Mouse (Mus musculus): ENCODE measurements around the gene Sbpl. TPM values are rescaled to one million over a fixed set of nuclear protein-coding genes. Genes with fewer than 3 reads are reported as not detected.

Gene Sbpl
- total RNA-seq (2021) = not detected
- not detected in 2 replicates for polyA plus RNA-seq (2012; rRNA removed)
- long read RNA-seq = 0 reads

DNA sequence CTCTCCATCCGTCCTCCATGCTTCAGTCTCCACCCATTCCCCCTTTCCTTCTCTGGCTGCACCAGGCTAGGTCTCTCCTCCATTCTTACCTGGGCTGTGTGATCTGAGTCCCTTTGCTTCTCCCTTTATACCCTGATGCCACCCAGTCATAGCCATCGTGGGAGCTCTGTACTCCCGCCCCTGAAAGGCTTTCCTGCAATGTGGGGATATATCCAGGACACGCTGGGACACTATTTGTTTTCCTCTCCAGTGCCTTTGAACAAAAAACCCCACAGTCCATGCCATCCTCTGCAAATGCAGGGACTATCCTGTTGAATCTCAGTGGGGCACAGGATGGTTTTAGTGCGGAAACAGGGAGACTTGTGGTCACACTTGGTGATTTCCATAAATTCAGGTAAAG lies at the start of gene Sbpl:
Gene Sbpl, minus strand, starts transcription at position 101 of the 400 bp plus-strand sequence.
- no peaks in the 10 kb centered on the region for H3K4me1 ChIP-seq (ENCODE audit: control insufficient read depth, insufficient read depth, low read length)
- H3K4me3 ChIP-seq = no peak within 1 kb of the TSS
- H3K79me2 ChIP-seq (replicated peaks; ENCODE audit: control insufficient read depth, insufficient read depth, low read length) = no peaks in the 10 kb centered on the region
- no peak for DNase-seq
- H3K27ac ChIP-seq = no peak within 1 kb of the TSS
- H3K27me3 ChIP-seq (ENCODE audit: control insufficient read depth, insufficient read depth, low read length) = no peaks in the 10 kb centered on the region
- TF ChIP-seq EP300 (IDR thresholded peaks at IDR 0.05; ENCODE audit: insufficient read depth, low read depth, low read length) (no peak), CTCF (IDR thresholded peaks at IDR 0.05) (no peak), POLR2A (IDR thresholded peaks at IDR 0.05; ENCODE audit: insufficient read depth, low read depth, low read length) (no peak)
- 74% methylated on average over 5 of the region's 5 CpGs for WGBS
- no peaks in the 10 kb centered on the region for H3K36me3 ChIP-seq (ENCODE audit: control insufficient read depth, insufficient read depth, low read length)
- H3K9ac ChIP-seq (ENCODE audit: low read depth, low read length) = no peak within 1 kb of the TSS
- intact Hi-C loops (cut with DNase I) = no loop called here

DNA sequence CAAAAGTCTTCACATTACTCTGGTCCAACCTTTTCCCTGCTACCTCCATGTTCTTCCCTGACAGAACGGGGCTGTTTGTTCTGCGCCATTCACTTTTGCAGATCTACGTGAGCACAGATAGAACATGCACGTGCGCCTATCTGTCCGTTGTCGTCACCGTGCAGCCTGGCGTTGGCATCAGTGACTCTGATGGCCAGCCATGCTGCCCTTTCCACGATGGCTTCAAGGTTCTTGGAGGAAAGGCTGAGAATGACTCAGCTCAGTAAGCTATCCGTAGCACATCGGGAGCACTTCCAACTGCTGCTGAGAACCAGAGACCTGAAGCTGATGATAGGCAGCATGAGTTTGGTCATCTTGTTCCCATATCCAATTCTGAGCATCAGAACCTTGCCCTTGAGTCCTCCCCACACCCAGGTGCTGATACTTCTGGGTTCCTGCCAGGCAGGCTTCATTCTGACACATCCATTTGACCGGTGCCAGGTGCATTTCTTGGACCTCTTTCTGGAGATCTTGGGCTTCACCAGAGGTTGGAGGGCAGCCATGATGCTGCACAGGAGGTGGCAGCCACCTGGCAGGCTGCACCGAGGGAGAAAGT lies 49.1 kb upstream of the Sbpl start:
- intact Hi-C loops (cut with DNase I) = no loop called here
- no peak for DNase-seq
- Histone ChIP-seq H3K27me3 (ENCODE audit: control insufficient read depth, insufficient read depth, low read length) (no peaks in the 10 kb centered on the region), H3K36me3 (ENCODE audit: control insufficient read depth, insufficient read depth, low read length) (no peaks in the 10 kb centered on the region), H3K4me3 (no peak overlapping the region), H3K79me2 (replicated peaks; ENCODE audit: control insufficient read depth, insufficient read depth, low read length) (no peaks in the 10 kb centered on the region), H3K27ac (no peak overlapping the region), H3K4me1 (ENCODE audit: control insufficient read depth, insufficient read depth, low read length) (no peaks in the 10 kb centered on the region), H3K9ac (ENCODE audit: low read depth, low read length) (no peak overlapping the region)
- TF ChIP-seq EP300 (IDR thresholded peaks at IDR 0.05; ENCODE audit: insufficient read depth, low read depth, low read length) (no peak), CTCF (IDR thresholded peaks at IDR 0.05) (no peak), POLR2A (IDR thresholded peaks at IDR 0.05; ENCODE audit: insufficient read depth, low read depth, low read length) (no peak)
- 82% methylated on average over 14 of the region's 14 CpGs for WGBS

DNA sequence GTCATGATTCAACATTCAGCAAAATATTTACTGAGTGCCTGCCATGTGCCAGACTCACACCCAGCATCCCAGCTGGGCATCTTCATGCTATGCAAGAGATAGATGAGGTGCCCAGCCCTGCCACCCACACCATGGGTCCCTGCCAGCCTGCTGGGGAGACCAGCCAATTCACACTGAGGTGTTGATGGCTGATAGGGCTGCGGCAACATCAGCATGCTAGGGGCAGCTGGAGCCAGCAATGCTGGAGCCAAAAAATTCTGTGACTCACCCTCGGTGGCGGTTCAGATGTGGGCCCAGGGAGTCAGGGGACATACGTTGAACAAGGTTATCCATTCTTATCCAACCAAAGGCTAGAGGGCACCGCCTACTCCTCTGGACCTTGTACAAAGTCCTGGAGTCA lies 45.3 kb upstream of the Sbpl start:
- Histone ChIP-seq H3K36me3 (ENCODE audit: control insufficient read depth, insufficient read depth, low read length) (no peaks in the 10 kb centered on the region), H3K4me1 (ENCODE audit: control insufficient read depth, insufficient read depth, low read length) (no peaks in the 10 kb centered on the region), H3K27me3 (ENCODE audit: control insufficient read depth, insufficient read depth, low read length) (no peaks in the 10 kb centered on the region), H3K9ac (ENCODE audit: low read depth, low read length) (no peak overlapping the region), H3K4me3 (no peak overlapping the region), H3K27ac (no peak overlapping the region), H3K79me2 (replicated peaks; ENCODE audit: control insufficient read depth, insufficient read depth, low read length) (no peaks in the 10 kb centered on the region)
- peak; percentile 70 to 82 for DNase-seq
- 0 out of 2 replicates have a peak, but pooled peaks have one; percentile 41 for TF ChIP-seq EP300 (IDR thresholded peaks at IDR 0.05; ENCODE audit: insufficient read depth, low read depth, low read length)
- no peak for TF ChIP-seq POLR2A (IDR thresholded peaks at IDR 0.05; ENCODE audit: insufficient read depth, low read depth, low read length)
- WGBS = 22% methylated on average over 5 of the region's 5 CpGs
- intact Hi-C loops (cut with DNase I) = no loop called here

DNA sequence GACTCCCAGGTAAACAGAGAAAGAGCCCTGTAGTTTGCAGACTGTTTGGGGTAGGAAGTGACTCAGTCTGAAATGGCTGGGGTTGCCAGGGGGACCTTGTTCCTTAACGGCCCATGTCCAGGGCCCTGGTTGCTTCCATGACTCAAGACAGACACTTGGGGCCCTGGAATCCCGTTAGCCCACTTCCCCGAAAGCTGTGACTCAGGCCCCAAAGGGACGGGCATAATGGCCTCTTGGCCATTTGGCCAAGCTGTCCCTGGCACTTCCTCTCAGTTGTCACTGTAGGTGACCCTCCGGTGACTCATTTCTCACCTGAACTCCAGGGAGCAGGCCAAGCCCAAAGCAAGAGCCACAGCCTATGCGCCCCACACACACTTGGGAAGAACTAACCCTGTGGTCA lies 43.3 kb upstream of the Sbpl start:
- Histone ChIP-seq H3K79me2 (replicated peaks; ENCODE audit: control insufficient read depth, insufficient read depth, low read length) (no peaks in the 10 kb centered on the region), H3K4me3 (no peak overlapping the region), H3K4me1 (ENCODE audit: control insufficient read depth, insufficient read depth, low read length) (no peaks in the 10 kb centered on the region), H3K36me3 (ENCODE audit: control insufficient read depth, insufficient read depth, low read length) (no peaks in the 10 kb centered on the region), H3K27me3 (ENCODE audit: control insufficient read depth, insufficient read depth, low read length) (no peaks in the 10 kb centered on the region), H3K27ac (no peak overlapping the region), H3K9ac (ENCODE audit: low read depth, low read length) (no peak overlapping the region)
- intact Hi-C loops (cut with DNase I) = no loop called here
- no peak for TF ChIP-seq EP300 (IDR thresholded peaks at IDR 0.05; ENCODE audit: insufficient read depth, low read depth, low read length)
- no peak for TF ChIP-seq CTCF (IDR thresholded peaks at IDR 0.05)
- no peak for TF ChIP-seq POLR2A (IDR thresholded peaks at IDR 0.05; ENCODE audit: insufficient read depth, low read depth, low read length)
- DNase-seq = no peak
- 53% methylated on average over 6 of the region's 6 CpGs for WGBS

DNA sequence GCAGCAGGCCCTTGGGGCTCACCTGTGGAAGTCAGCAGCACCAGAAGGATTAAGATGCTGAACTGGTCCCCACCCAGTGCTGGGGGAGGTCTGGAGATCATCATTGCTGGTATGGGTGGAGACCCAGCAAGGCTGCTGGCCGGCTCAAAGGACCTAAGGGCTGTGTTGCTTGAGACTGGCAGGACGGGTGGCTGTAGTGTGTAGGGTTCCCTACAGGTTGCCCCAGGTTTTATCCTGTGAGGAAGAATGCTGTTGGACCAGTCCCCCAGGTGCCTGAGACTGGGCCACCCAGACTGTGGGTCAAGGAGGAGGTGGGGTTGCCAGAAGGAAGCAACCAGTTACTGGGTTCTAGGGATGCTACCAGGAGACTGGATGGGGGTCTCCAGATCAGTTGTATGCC lies 42.8 kb upstream of the Sbpl start, which contains the start of gene Prss22:
Gene Prss22, minus strand, starts transcription at position 200 of the 400 bp plus-strand sequence.
- Histone ChIP-seq H3K27me3 (ENCODE audit: control insufficient read depth, insufficient read depth, low read length) (no peaks in the 10 kb centered on the region), H3K4me3 (no peak within 1 kb of the TSS), H3K4me1 (ENCODE audit: control insufficient read depth, insufficient read depth, low read length) (no peaks in the 10 kb centered on the region), H3K9ac (ENCODE audit: low read depth, low read length) (no peak within 1 kb of the TSS), H3K27ac (no peak within 1 kb of the TSS), H3K36me3 (ENCODE audit: control insufficient read depth, insufficient read depth, low read length) (no peaks in the 10 kb centered on the region), H3K79me2 (replicated peaks; ENCODE audit: control insufficient read depth, insufficient read depth, low read length) (no peaks in the 10 kb centered on the region)
- WGBS = 71% methylated on average over 2 of the region's 2 CpGs
- no peak for TF ChIP-seq CTCF (IDR thresholded peaks at IDR 0.05)
- TF ChIP-seq EP300 (IDR thresholded peaks at IDR 0.05; ENCODE audit: insufficient read depth, low read depth, low read length) = no peak
- no peak for TF ChIP-seq POLR2A (IDR thresholded peaks at IDR 0.05; ENCODE audit: insufficient read depth, low read depth, low read length)
- no peak for DNase-seq
- intact Hi-C loops (cut with DNase I) = no loop called here

DNA sequence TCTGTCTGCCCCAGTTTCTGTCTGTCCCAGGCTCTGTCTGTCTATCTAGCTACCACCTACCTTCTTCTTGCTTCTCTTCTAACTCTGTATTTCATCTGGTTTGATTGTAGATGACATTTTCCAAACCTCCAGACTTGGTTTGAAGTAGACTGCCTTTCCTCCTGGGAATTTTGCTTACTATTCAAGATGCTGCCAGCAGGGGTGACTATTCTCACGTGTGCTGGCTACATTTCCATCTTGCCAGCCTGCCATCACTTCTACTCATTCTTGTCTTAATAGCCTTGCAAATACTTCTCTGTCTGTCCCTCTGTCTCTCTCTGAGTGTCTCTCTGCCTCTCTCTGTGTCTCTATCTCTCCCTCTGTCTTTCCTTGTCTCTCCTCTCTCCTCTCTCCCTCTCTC lies 40.3 kb upstream of the Sbpl start:
- Histone ChIP-seq H3K9ac (ENCODE audit: low read depth, low read length) (no peak overlapping the region), H3K27ac (no peak overlapping the region), H3K79me2 (replicated peaks; ENCODE audit: control insufficient read depth, insufficient read depth, low read length) (no peaks in the 10 kb centered on the region), H3K4me1 (ENCODE audit: control insufficient read depth, insufficient read depth, low read length) (no peaks in the 10 kb centered on the region), H3K36me3 (ENCODE audit: control insufficient read depth, insufficient read depth, low read length) (no peaks in the 10 kb centered on the region), H3K27me3 (ENCODE audit: control insufficient read depth, insufficient read depth, low read length) (no peaks in the 10 kb centered on the region), H3K4me3 (no peak overlapping the region)
- intact Hi-C loops (cut with DNase I) = no loop called here
- 22% methylated on average over 1 of the region's 1 CpGs for WGBS
- no peak for TF ChIP-seq CTCF (IDR thresholded peaks at IDR 0.05)
- no peak for TF ChIP-seq EP300 (IDR thresholded peaks at IDR 0.05; ENCODE audit: insufficient read depth, low read depth, low read length)
- no peak for TF ChIP-seq POLR2A (IDR thresholded peaks at IDR 0.05; ENCODE audit: insufficient read depth, low read depth, low read length)
- no peak for DNase-seq
